Comparison of ENCODE assay signal across 8 mouse cellular contexts in genomic region chr9:46272677-46273454, GRCm38 (mm10). TPM values are rescaled to one million over a fixed set of nuclear protein-coding genes. Genes with fewer than 3 reads are reported as not detected.
DNase-seq lines count a peak whose midpoint lies in the region; ATAC-seq and TF ChIP-seq lines count a peak whose summit lies in the region.

Zpr1 (plus strand) TSS chr9:46273064.

- peak; percentile 85 to 87 for DNase-seq in CD8-positive naive resting alpha-beta T cell, adult 2 months (ENCODE audit: low read depth in 2 of 2, low spot score in 2 of 2)
- DNase-seq in c-Kit-positive CD71-negative TER-119-negative erythroid progenitor cells, embryonic 14.5 days (ENCODE audit: low read depth), result peak; percentile 82
- DNase-seq in forebrain, embryonic 10.5 days (ENCODE audit: extremely low spot score, low spot score), result peak; percentile 90
- peak; percentile 89 to 95 for DNase-seq in kidney, postnatal 25 days
- DNase-seq in liver, embryonic 14.5 days (ENCODE audit: low read depth in 3 of 3, low spot score in 3 of 3), result peak; percentile 83 to 87 (median 83)
- peak; percentile 90 for DNase-seq in neural tube, embryonic 11.5 days (ENCODE audit: low spot score)
- DNase-seq in stomach, postnatal 0 days (ENCODE audit: low spot score), result peak; percentile 92

- WGBS in forebrain, embryonic 10.5 days, result 7% methylated on average over 45 of the region's 45 CpGs
- 6% methylated on average over 37 of the region's 45 CpGs for WGBS in heart, embryonic 15.5 days
- WGBS in liver, embryonic 14.5 days (ENCODE audit: insufficient replicate concordance), result 3% methylated on average over 45 of the region's 45 CpGs
- WGBS in neural tube, embryonic 11.5 days, result 5% methylated on average over 45 of the region's 45 CpGs
- WGBS in stomach, postnatal 0 days, result 5% methylated on average over 43 of the region's 45 CpGs

- H3K36me3 ChIP-seq in forebrain, embryonic 10.5 days (replicated peaks), result peaks cover 37% of the 10 kb centered on the region
- H3K36me3 ChIP-seq in heart, embryonic 15.5 days, result peaks cover 33% of the 10 kb centered on the region
- H3K36me3 ChIP-seq in liver, embryonic 14.5 days (replicated peaks; ENCODE audit: control insufficient read depth, insufficient read depth, low read depth), result peaks cover 28% of the 10 kb centered on the region
- H3K36me3 ChIP-seq in neural tube, embryonic 11.5 days (ENCODE audit: control insufficient read depth, insufficient read depth, low read length), result peaks cover 2% of the 10 kb centered on the region; the same call in 1 of the 2 replicates
- peaks cover 12% of the 10 kb centered on the region for H3K36me3 ChIP-seq in stomach, postnatal 0 days (ENCODE audit: control insufficient read depth, insufficient read depth, low read length)

- peak within 1 kb of the TSS; percentile 87 for H3K27ac ChIP-seq in forebrain, embryonic 10.5 days
- peak within 1 kb of the TSS; percentile 72 for H3K27ac ChIP-seq in heart, embryonic 15.5 days
- H3K27ac ChIP-seq in liver, embryonic 14.5 days, result peak within 1 kb of the TSS; percentile 11; the same call in 1 of the 2 replicates
- H3K27ac ChIP-seq in neural tube, embryonic 11.5 days (ENCODE audit: low read depth, low read length), result no peak within 1 kb of the TSS
- H3K27ac ChIP-seq in stomach, postnatal 0 days (replicated peaks), result peak within 1 kb of the TSS; percentile 77

- TF ChIP-seq CTCF in liver, embryonic 14.5 days (IDR thresholded peaks at IDR 0.05; ENCODE audit: low read depth), result peak; percentile 65
- peak; percentile 62 for TF ChIP-seq CTCF in stomach, postnatal 0 days (IDR thresholded peaks at IDR 0.05; ENCODE audit: low read depth)

- TF ChIP-seq EP300 in liver, embryonic 14.5 days (IDR thresholded peaks at IDR 0.05; ENCODE audit: low read depth), result no peak
- TF ChIP-seq EP300 in stomach, postnatal 0 days (optimal IDR thresholded peaks at IDR 0.05), result no peak

- H3K9ac ChIP-seq in heart, embryonic 15.5 days, result peak within 1 kb of the TSS; percentile 67
- peak within 1 kb of the TSS; percentile 75 for H3K9ac ChIP-seq in liver, embryonic 14.5 days (replicated peaks)
- H3K9ac ChIP-seq in neural tube, embryonic 11.5 days (ENCODE audit: low read length), result peak within 1 kb of the TSS; percentile 58
- peak within 1 kb of the TSS; percentile 76 for H3K9ac ChIP-seq in stomach, postnatal 0 days (ENCODE audit: low read length)

- H3K4me2 ChIP-seq in heart, embryonic 15.5 days, result peak within 1 kb of the TSS; percentile 89
- peak within 1 kb of the TSS; percentile 73 for H3K4me2 ChIP-seq in liver, embryonic 14.5 days (ENCODE audit: low read depth)
- H3K4me2 ChIP-seq in neural tube, embryonic 11.5 days (ENCODE audit: low read depth), result peak within 1 kb of the TSS; percentile 73
- H3K4me2 ChIP-seq in stomach, postnatal 0 days (replicated peaks; ENCODE audit: low read depth), result peak within 1 kb of the TSS; percentile 77

- H3K4me3 ChIP-seq in forebrain, embryonic 10.5 days, result peak within 1 kb of the TSS; percentile 94
- H3K4me3 ChIP-seq in heart, embryonic 15.5 days, result peak within 1 kb of the TSS; percentile 97
- H3K4me3 ChIP-seq in liver, embryonic 14.5 days (ENCODE audit: insufficient read depth in 1 of 2, low read depth in 2 of 2, low read length in 2 of 2), result peak within 1 kb of the TSS; percentile 88 to 92
- H3K4me3 ChIP-seq in neural tube, embryonic 11.5 days (ENCODE audit: low read depth, low read length), result peak within 1 kb of the TSS; percentile 73
- H3K4me3 ChIP-seq in stomach, postnatal 0 days (ENCODE audit: low read depth, low read length), result peak within 1 kb of the TSS; percentile 67

- peaks cover 38% of the 10 kb centered on the region for H3K27me3 ChIP-seq in forebrain, embryonic 10.5 days (ENCODE audit: poor library complexity, severe bottlenecking)
- peaks cover 29% of the 10 kb centered on the region for H3K27me3 ChIP-seq in heart, embryonic 15.5 days
- no peaks in the 10 kb centered on the region for H3K27me3 ChIP-seq in liver, embryonic 14.5 days (ENCODE audit: control insufficient read depth, insufficient read depth, low read length)
- H3K27me3 ChIP-seq in neural tube, embryonic 11.5 days (ENCODE audit: control insufficient read depth, insufficient read depth, low read length), result no peaks in the 10 kb centered on the region
- no peaks in the 10 kb centered on the region for H3K27me3 ChIP-seq in stomach, postnatal 0 days (ENCODE audit: control insufficient read depth, insufficient read depth, low read length)

- peaks cover 31% of the 10 kb centered on the region for H3K4me1 ChIP-seq in forebrain, embryonic 10.5 days
- peaks cover 13% of the 10 kb centered on the region for H3K4me1 ChIP-seq in heart, embryonic 15.5 days (replicated peaks)
- peaks cover 7 to 9% of the 10 kb centered on the region in 2 experiments; a peak in 3 of 4 replicates for H3K4me1 ChIP-seq in liver, embryonic 14.5 days (replicated peaks; ENCODE audit: control insufficient read depth in 2 of 2, insufficient read depth in 2 of 2, low read length in 1 of 2)
- no peaks in the 10 kb centered on the region for H3K4me1 ChIP-seq in neural tube, embryonic 11.5 days (ENCODE audit: control insufficient read depth, insufficient read depth, low read length)
- no peaks in the 10 kb centered on the region; the same call in 1 of the 2 replicates for H3K4me1 ChIP-seq in stomach, postnatal 0 days (replicated peaks; ENCODE audit: control insufficient read depth, insufficient read depth)

- no peaks in the 10 kb centered on the region for H3K9me3 ChIP-seq in forebrain, embryonic 10.5 days
- H3K9me3 ChIP-seq in heart, embryonic 15.5 days (replicated peaks), result no peaks in the 10 kb centered on the region
- no peaks in the 10 kb centered on the region for H3K9me3 ChIP-seq in liver, embryonic 14.5 days (ENCODE audit: control insufficient read depth, low read length)
- no peaks in the 10 kb centered on the region for H3K9me3 ChIP-seq in neural tube, embryonic 11.5 days (ENCODE audit: control insufficient read depth, low read length)
- H3K9me3 ChIP-seq in stomach, postnatal 0 days (ENCODE audit: control insufficient read depth, low read length), result no peaks in the 10 kb centered on the region

- ATAC-seq in heart, embryonic 15.5 days (replicated peaks; ENCODE audit: insufficient number of reproducible peaks, insufficient read depth, low FRiP score, low read depth), result peak; percentile 92
- peak; percentile 91 for ATAC-seq in liver, embryonic 14.5 days (ENCODE audit: insufficient read depth)
- peak; percentile 96 for ATAC-seq in neural tube, embryonic 11.5 days (ENCODE audit: insufficient read depth, low FRiP score, low TSS enrichment)
- peak; percentile 95 for ATAC-seq in stomach, postnatal 0 days (ENCODE audit: low FRiP score, low TSS enrichment)

RNA-seq across cellular contexts. Expression of gene Zpr1, which starts in this region (rescaled TPM):
- polyA plus RNA-seq in forebrain, embryonic 10.5 days (2016; fragmentation: Nextera tagmentation; extraction: Ambion mirVana), result 70.9 and 76.7 TPM in 2 replicates
- polyA plus RNA-seq in heart, embryonic 15.5 days (2015; fragmentation: Nextera tagmentation; extraction: Ambion mirVana), result 32.8 and 39.6 TPM in 2 replicates
- 11.5 and 16.4 TPM in 2 replicates for polyA plus RNA-seq in liver, embryonic 14.5 days (2012; rRNA removed)
- 28.1 and 28.6 TPM in 2 replicates for polyA plus RNA-seq in liver, embryonic 14.5 days (2014; fragmentation: Nextera tagmentation; extraction: Ambion mirVana)
- 60.3 and 67.6 TPM in 2 replicates for polyA plus RNA-seq in neural tube, embryonic 11.5 days (2014; fragmentation: Nextera tagmentation; extraction: Ambion mirVana)
- 30.8 and 32.6 TPM in 2 replicates for polyA plus RNA-seq in stomach, postnatal 0 days (2015; fragmentation: Nextera tagmentation; extraction: Ambion mirVana)
